Mouse (Mus musculus) cerebellum, postnatal 14 days (tissue): ENCODE data around the gene Cd209c.

ENCODE experiments used
- DNase-seq, 2 experiments: peaks; one replicate each; pipeline ENCODE4 v3.0.0; 2021; ENCODE audit warnings: mixed read lengths in 2 of 2

The Cd209c gene

GRCm38 (mm10) chr8:3954646-3955045, at the start of gene Cd209c:
Gene Cd209c (minus strand): TSS chr8:3954746.
- DNase-seq: no peak

GRCm38 (mm10) chr8:3994219-3994618, 39.7 kb upstream of the Cd209c start:
- DNase-seq: peak; percentile 1 to 13

GRCm38 (mm10) chr8:3956037-3956436, 1.5 kb upstream of the Cd209c start:
- peak; percentile 49 to 65 for DNase-seq

GRCm38 (mm10) chr8:3940023-3940422, 14.5 kb downstream of the Cd209c start:
- DNase-seq: no peak

GRCm38 (mm10) chr8:3926744-3927143, 27.8 kb downstream of the Cd209c start, which contains the start of gene Cd209b:
Gene Cd209b (minus strand): TSS chr8:3926844.
- DNase-seq: no peak
